Mouse (Mus musculus) frontal cortex, postnatal 10 days (tissue): Measurements from ENCODE around the gene Ddx27.
"Not testable (repeated sequence)": the region's sequence is repeated elsewhere in the genome, so short reads cannot be mapped to it uniquely, and the experiment has no call there.

ENCODE experiments used
- DNase-seq, 2 experiments: peaks; one replicate each; pipeline ENCODE4 v3.0.0; 2022; ENCODE audit warnings: low spot score in 2 of 2, mixed read lengths in 1 of 2

Ddx27 gene

DNA sequence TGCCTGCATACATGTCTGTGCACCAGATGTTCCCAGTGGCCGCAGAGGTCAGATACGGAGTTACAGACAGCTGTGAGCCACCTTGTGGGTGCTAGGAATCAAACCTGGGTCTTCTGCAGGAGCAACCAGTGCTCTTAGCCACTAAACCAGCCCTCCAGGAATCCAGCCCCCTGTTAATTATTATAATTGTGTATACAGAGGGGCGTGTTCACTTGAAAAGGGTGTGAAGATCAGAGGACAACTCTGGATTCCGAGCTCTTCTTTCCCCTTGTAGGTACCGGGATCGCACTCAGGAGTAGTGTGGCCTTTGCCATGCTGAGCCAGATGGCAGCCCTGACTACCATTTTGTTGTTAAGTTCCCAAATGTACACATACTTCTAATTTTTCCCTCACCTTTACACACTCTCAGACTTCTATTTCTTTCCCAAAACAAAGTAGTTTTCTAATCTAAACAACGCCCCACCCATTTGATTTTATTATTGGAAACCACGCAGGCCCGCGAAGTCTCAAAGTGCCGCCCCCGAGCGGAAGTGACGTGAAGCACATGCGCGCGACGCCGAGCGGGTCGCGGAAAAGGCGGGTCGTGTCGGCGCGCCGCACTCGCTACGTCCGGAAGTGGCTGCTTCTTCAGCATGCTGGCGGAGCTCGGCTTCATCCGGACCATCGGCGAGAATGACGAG lies at the start of gene Ddx27:
Gene Ddx27, plus strand, starts transcription at position 492 of the 680 bp plus-strand sequence.
- DNase-seq: peak; percentile 79 to 92

DNA sequence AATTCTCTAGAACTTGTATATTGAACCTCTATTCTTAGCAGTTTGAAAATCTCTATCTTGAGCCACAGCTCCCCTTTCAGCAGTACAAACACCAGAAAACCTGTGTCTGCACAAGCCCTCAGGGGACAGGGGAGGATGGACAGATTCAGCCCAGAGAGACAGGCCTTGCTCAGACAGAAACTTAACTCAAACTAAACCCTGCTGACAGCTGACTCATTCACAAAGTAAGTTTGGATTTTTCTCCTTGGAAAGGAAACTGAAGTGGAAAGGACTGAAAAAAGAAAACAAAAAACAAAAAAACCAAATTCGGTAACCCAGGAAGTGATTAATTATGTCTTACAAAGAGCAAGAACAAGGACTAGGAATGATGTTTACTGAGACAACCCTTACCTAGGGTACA lies 41.8 kb upstream of the Ddx27 start:
- no peak for DNase-seq

DNA sequence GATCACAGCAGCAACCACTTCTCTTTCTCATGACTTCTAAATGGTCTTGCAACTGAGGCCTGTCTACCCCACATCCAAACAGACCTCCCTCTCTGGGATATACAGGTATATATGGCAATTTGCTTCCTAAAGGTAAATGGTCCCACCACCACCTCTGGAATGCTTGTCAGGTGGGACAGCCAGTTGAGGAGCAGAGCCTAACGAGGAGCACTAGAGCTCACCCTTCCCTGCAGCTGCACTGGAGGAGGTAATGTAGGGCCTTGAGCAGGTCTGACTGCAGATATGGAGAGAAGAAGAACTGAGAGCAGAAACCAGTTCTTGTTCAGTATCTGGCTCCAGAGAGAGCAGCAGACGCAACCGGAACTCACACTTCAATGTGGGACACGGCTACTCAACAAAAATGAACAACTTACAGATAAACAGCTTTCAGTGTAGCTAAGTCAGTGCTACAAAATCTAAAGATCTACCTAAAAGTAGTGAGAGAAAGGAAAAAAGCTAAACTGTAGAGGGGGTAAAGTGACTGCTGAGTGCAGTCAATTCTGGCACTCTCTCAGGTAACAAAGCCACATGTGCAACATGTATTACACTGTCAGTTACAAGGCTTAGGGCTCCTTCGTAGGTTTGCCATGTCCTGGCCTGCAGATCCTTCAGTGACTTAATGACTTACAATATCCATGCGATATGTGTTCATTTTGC lies 40.7 kb upstream of the Ddx27 start:
- no peak for DNase-seq

DNA sequence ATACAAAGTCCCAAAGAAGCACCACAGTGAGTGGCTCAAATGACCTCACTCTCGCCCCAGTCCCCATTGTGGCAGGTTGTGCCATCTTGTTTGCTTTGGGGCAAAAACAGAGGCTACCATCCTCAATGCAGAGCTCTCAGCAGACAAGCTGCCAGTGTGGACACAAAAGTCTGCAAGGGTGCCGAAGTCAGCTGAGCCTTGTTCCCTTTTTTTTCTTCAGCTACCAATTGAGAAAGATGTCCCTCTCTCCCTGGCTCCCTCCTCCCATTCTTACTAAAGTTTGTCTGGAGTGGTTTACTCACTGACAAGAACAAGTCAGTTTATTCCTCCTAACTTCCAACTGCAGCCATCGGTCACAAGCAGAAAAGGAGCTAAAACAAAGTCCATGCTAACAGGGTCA lies 38.6 kb upstream of the Ddx27 start:
- DNase-seq: no peak

DNA sequence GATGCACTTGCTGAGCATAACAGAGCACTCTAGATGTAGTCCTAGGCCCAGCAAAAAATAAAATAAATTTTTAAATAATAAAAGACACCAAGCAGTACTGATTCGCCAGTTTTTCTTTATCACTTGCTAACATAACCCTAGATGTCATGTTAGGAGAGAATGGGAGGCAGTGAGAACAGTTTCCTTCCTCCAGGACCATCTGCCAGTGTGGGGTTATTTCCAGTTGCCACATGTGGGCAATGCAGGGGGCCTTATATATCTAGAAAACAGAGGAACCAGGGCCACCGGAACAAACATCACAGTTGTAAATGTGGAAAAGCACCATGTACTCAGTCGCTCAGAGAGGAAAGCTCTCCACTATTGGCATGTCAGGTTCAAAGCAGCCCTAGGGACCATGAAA lies 37.5 kb upstream of the Ddx27 start:
- DNase-seq: no peak

DNA sequence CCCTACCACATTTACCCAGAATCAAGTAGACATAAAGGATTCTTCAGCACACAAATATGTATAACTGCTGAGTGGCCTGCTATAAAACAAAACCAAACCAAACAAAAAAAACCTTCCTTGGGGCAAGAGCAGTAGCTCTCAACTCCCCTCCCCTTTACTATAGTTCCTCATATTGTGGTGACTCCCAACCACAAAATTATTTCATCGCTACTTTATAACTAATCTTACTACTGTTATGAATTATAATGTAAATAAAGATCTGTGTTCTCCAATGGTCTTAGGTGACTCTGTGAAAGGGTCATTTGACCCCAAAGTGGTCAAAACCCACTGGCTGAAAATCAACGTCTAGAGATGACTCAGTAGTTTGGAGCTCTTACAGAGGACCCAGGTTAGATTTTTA lies 34.8 kb upstream of the Ddx27 start:
- no peak for DNase-seq

DNA sequence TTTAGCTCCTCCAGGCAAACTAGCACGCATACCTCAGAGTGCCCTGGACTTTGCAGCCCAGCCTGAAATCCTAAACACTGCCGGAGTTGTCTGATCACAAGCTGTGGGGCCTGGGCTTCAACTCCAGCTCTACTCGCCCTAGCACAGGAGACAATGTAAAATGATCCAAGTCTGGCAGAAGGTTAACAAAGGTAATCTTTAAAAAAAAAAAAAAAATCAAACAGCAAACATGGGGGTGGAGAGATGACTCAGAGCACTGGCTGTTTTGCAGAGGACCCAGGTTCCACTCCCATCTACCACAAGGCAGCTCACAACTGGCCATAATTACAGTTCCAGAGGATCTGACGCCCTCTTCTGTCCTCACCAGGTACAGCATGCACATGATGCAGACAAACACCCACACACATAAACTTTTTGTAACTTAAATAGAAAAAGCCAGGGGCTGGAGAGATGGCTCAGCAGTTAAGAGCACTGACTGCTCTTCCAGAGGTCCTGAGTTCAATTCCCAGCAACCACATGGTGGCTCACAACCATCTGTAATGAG lies 31.6 kb upstream of the Ddx27 start:
- no peak for DNase-seq

DNA sequence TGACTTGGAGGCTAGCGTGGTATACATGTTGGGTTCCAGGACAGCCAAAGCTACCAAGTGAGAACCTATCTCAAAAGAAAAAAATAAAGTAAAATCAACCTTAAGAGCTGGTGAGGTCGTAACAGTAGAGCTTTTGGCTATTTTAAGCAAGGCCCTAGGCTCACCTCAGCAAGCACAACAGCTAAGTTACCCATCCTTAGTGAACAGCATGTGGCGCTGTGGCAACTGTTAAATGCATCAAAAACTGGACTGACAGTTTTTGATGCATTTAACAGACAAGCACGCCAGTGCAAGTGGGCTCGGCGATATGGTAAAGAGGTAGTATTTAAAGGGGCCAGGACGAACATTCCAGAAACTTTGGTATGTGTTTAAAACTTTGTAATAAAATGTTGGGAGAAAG lies 24.1 kb upstream of the Ddx27 start:
- DNase-seq: no peak

DNA sequence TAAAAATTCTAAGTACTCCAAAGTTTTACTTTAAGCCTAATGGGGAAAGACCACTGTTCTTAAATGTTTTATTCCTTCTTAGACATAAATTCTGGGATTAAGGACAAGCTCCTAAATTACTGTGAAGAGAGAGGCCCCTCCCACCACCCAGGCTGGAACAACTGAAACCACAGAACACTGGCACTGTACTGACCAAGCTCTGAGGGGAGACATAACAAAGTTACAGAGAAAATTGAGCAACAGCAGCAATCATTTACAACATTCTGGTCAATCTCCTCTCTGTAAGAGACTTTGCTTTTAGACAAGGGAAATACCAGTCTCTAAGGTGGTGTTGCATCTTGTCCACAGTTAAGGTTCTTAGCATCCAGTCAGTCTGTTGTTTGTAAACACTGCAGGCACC lies 23.0 kb upstream of the Ddx27 start:
- DNase-seq: no peak

DNA sequence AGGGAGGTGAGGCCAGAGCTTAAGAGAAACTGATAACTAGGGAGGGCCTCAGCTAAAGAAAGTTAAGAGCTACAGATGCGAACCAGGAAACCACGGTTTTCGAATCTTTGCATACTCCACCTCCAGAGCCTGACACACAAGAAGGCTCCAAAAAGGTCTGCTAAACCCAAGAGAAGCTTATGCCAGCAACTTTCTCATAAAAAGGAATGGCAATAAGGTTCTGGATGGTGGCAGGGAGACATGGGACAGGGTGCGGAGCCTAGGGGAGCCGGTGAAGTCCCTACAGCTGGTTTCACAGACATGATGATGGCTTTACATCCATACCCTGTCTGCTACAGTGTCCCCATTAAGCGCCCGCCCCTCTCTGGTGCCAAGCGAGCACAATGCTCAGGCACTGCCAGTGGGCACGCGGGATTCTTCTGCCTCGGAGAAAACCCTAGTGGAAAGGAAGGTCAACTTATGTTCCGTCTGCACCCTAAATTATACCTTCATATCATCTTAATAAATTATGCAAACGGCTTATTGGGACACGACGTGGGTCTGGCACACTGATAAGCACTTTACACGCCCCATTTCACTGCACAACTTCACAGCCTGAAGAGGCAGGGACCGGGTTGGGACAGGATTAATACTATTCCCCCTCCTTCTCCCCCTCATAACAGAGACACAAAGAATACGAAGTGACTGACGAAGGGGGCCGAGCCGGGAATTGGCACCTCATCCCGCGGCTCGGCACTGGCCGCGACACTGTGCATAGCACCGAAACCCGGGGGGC lies 19.8 kb upstream of the Ddx27 start:
- DNase-seq: peak in 1 of 2 experiments; percentile 21

DNA sequence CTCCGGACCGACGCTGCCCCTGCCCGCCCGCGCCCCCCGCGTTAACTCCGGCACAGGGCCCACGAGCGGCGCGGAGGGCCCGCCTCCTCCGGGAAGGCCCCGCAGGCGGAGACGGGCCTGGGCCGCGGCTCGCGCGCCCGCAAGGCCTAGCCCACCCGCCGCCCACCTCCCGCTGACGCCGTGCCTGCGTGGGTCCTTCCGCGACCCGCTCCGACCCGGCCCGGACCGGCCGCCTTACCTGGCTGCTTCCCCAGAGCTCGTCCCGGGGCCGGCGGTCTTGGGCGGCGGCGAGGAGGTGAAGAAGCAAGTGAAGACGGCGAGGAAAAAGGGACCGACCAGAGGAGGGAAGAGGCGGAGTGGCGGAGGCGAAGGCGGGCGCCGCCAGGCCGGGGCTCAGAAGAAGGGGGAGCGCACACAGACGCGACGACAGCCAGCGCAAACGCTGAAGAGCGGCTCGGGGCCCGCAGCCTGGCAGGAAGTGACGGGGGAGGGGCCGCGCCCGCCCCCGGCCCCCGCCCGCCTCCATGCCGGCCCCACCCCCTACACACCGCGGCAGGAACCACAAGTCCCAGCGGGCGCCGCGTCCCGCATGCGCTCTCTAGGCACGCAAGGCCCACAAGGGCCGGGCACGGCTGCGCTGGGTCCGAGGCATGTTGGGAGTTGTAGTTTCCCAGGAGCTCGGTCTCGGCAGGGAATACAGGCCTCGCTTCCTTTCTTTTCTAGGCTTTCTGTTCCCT lies 19.0 kb upstream of the Ddx27 start, which contains the start of gene Stau1:
Gene Stau1, minus strand, starts transcription at position 504 of the 737 bp plus-strand sequence.
- DNase-seq: peak; percentile 93 to 95

DNA sequence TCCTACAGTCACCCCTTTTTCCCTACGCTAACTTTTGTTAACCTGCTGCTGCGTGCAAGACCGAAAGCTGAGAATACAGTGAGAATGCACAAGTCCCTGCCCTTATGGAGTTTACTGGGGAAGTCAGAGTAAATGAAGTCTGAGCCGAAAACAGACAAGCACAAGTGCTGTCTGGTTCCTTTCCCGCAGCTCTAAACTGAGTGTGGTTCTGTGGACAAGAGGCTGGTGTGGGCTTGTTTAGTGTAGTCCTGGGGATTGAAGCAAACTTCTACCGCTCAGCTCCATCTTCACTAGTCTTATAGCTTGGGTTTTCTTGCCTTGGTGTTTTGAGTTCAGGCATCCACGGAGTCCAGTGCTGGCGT lies 18.5 kb upstream of the Ddx27 start:
- no peak for DNase-seq

DNA sequence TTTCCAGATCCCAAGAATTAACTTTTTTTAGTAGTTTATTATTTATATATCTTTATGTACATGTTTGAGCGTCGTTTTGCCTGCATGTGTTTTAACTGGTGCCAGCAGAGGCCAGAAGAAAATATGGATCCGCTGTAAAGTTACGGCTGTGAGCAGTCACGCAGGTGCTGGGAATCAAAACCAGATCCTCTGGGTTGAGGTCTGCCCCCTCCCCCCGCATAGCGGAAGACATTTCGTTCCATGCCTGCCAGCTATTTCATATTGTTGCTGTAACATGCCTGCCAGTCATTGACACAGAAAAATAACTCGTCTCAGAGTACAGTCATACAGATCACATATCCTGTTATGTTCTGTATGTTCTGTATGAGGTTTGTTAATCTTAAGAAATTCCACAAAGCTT lies 13.5 kb upstream of the Ddx27 start:
- DNase-seq: no peak

DNA sequence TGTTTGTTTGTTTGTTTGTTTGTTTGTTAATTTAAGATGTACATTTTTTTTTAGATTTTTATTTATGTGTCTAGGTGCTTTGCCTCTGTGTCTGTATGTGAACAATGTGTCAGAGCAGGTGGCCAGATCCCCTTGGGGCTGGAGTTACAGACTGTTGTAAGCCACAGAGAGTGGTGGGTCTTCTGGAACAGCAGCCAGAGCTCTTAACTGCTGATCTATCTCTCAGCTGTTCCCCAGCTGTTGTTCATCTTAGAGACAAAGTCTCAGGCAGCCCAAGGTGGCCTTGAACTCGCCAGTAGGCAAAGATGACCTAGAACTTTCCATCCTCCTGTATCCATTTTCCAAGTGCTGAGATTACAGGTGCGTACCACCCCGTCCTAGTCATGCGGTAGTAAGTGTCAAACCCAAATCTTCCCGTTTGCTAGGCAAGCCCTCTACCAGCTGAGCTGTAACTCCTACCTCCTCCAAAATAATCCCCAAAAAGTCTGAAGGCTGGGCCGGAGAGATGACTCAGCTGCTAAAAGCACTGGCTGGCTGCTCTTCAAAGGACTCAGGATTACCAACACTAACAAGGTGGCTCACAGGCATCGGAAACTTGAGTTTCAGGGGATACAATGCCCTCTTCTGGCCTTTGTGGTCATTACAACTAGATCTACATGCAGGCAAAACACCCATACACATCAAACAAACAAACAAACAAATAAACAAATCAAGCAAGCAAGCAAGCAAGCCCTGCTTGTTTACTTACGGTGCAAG lies 10.7 kb upstream of the Ddx27 start:
- peak in 1 of 2 experiments; percentile 34 for DNase-seq

DNA sequence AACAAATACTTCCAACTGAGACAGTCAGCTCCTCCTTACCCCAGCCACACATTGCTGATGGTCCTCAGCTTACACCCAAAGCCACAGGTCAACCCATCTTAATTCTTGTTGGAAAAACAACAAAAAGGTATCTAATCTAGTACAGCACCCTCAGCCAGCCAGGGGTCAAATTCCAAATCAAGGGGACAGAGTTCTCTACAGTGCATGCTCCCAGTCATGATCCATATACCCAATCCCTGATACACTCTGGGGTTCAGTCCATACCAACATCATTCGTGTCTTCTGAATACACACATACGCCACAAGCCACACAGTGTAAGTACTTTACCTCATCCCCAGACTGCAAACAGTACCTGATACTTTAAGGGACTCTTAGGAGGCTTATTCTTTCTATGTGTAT lies 8.6 kb upstream of the Ddx27 start:
- no peak for DNase-seq

DNA sequence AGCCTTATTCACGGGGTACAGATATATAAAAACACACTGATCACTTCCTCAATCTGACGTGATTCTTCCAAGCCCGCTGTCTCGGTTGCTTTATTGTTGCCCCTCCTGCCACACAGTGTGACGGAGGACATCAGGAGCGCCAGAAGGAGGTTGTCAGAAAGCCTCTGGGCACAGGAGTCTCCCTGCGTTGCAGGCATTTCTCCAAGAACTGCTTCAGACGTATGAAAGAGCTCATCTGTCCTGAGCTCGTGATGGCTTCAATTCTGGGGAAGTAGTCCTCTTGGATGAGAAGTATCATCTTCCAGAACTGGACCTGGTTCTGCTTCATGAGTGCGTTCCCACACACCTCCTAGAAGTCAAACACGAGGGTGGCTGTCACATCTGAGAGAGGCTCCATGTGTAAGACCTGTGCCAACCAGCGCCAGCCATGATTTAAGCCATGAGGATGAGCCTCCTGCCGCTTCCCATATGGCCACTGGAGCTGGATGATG lies 7.9 kb upstream of the Ddx27 start:
- DNase-seq: no peak

DNA sequence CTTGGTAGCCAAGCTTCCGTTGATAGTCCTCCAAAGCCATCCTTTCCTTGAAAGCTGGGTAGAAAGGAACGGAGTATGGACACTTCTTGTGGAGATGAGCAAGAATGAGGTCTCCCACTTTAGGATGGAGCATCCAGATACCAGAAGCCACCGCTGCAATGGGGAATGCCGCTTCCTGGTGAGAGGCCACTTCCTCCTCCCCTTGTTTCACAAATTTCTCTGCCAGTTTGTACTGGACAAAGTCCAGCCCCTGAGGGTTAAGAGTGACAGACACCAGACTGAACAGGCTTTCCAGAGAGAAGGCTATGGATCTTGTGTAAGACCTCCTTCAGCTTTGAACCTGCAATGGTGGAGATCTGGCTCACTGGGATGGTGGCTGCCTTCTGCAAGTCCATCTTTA lies 7.4 kb upstream of the Ddx27 start:
- DNase-seq: not testable (repeated sequence)

DNA sequence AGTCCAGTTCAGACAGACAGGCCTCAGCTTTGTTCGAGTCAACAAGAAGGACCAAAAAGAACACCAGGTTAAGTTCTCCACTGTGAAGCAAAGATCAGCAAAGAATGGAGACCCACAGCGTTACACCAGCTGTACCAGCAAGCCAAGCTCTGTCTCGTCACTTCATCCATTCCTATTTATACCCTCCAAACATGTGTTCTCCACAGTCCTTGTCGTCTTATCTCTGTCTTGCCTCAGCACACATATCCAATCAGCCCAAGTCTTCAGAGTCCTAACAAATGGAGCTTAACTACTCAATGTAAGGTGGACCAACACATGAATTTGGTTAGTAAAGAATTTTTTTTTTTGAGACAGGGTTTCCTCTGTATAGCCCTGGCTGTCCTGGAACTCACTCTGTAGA lies 5.5 kb upstream of the Ddx27 start:
- DNase-seq: no peak

DNA sequence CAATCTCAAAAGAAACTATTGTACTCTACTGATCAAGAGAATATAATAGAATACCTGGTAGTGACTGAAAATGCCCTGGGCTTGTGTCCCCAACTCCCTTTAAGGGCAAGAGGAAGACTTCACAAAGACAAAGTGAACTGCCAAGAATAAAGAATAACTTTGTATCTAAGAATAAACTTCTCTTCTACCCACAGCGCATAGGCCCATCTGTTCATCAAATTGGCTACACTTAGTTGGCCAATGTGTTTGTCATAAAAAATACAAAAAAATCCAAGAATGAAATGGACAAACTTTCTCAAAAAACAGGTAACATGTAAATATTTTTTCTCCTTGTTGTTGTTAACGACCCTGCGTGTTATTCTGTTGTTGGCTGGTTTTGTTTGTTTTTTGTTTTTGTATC lies 4.4 kb upstream of the Ddx27 start:
- DNase-seq: no peak

DNA sequence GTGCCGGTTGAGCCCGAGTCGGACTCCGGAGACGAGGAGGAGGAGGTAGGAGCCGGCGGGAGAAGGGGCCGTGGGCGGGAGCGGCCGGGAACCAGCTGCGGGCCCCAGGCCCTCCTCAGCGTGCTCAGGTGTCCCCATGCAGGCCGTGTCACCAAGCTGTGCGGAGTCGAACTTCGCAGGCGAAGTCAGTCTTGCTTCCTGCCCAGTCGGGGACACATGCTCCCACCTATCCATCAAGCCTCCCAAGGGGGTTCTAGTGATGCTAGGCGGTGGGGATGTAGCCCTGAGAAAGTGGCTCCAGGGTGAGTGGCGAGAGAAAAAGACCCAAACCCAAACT lies 357 bp downstream of the Ddx27 start:
- DNase-seq: no peak

DNA sequence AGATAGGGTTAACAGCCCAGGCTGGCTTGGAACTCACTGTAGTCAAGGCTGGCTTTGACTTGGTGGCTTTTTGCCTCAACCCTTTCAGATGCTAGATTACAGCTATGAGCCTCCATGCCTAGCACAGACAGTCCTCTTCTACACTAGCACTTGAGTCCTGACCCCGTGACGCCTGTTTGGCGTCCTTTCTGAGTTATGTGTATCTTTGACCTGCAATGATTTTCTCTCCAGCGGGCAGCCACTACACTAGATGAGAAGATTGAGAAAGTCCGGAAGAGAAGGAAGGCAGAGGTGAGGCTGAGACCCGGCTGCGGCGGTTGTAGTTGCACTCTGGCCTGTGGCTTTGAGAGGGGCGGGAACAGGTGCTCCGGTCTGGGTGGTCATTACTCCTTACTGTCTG lies 4.4 kb downstream of the Ddx27 start:
- DNase-seq: no peak
